ENCODE assay signal across 11 mouse cellular contexts in genomic region chr19:47526239-47526986, GRCm38 (mm10). TPM values are rescaled to one million over a fixed set of nuclear protein-coding genes. Genes with fewer than 3 reads are reported as not detected.
DNase-seq lines count a peak whose midpoint lies in the region; ATAC-seq and TF ChIP-seq lines count a peak whose summit lies in the region.
"Had no signal": no experiment of that assay in that cellular context is flagged by ENCODE, and none has a peak within 500 bp of the region (broad histone marks: within the 10 kb centered on the region; RNA-seq: fewer than 3 reads in every experiment).

No protein-coding gene starts in this region.

- H3K4me3 ChIP-seq in layer of hippocampus, adult 2 months, result no peak overlapping the region
- no peak overlapping the region for H3K4me3 ChIP-seq in heart, embryonic 16.5 days (ENCODE audit: low read length)
- no peak overlapping the region for H3K4me3 ChIP-seq in stomach, embryonic 16.5 days (replicated peaks; ENCODE audit: low read length)
- no peak overlapping the region for H3K4me3 ChIP-seq in forebrain, embryonic 14.5 days (ENCODE audit: low read depth, low read length)

- 0 out of 2 replicates have a peak overlapping the region, but pooled peaks have one; percentile 22 for H3K9ac ChIP-seq in heart, embryonic 16.5 days (ENCODE audit: low read length)
- H3K9ac ChIP-seq in stomach, embryonic 16.5 days (ENCODE audit: low read length), result no peak overlapping the region
- H3K9ac ChIP-seq in forebrain, embryonic 14.5 days (ENCODE audit: low read length), result no peak overlapping the region

- no peaks in the 10 kb centered on the region for H3K4me1 ChIP-seq in heart, embryonic 16.5 days (ENCODE audit: control insufficient read depth, insufficient read depth, low read length)
- H3K4me1 ChIP-seq in stomach, embryonic 16.5 days (ENCODE audit: control insufficient read depth, insufficient read depth, low read length), result no peaks in the 10 kb centered on the region
- H3K4me1 ChIP-seq in forebrain, embryonic 14.5 days (ENCODE audit: control insufficient read depth, insufficient read depth, low read length), result no peaks in the 10 kb centered on the region

- peak overlapping the region; percentile 32; the same call in 1 of the 2 replicates for H3K27ac ChIP-seq in layer of hippocampus, adult 2 months
- H3K27ac ChIP-seq in heart, embryonic 16.5 days (ENCODE audit: low read length), result no peak overlapping the region
- H3K27ac ChIP-seq in stomach, embryonic 16.5 days (ENCODE audit: low read length), result peak overlapping the region; percentile 25
- H3K27ac ChIP-seq in forebrain, embryonic 14.5 days (ENCODE audit: low read depth, low read length), result no peak overlapping the region
- H3K27ac ChIP-seq: macrophage had no signal

- H3K4me2 ChIP-seq in heart, embryonic 16.5 days (ENCODE audit: low read depth, low read length), result no peak overlapping the region
- no peak overlapping the region for H3K4me2 ChIP-seq in stomach, embryonic 16.5 days (ENCODE audit: low read depth, low read length)
- H3K4me2 ChIP-seq in forebrain, embryonic 14.5 days (ENCODE audit: low read length), result no peak overlapping the region

- no peaks in the 10 kb centered on the region for H3K27me3 ChIP-seq in heart, embryonic 16.5 days (ENCODE audit: control insufficient read depth, insufficient read depth, low read length)
- H3K27me3 ChIP-seq in stomach, embryonic 16.5 days (ENCODE audit: control insufficient read depth, insufficient read depth, low read length), result no peaks in the 10 kb centered on the region
- no peaks in the 10 kb centered on the region for H3K27me3 ChIP-seq in forebrain, embryonic 14.5 days (replicated peaks; ENCODE audit: control insufficient read depth, insufficient read depth, low read length)

- peak; percentile 28 for ATAC-seq in activated CD4-positive, CD25-positive, alpha-beta regulatory T cell, adult 4 months
- no peak for ATAC-seq in heart, embryonic 16.5 days (replicated peaks; ENCODE audit: extremely low read depth, insufficient read depth, low FRiP score)
- no peak for ATAC-seq in stomach, embryonic 16.5 days (ENCODE audit: insufficient read depth, low FRiP score)
- no peak for ATAC-seq in forebrain, embryonic 14.5 days

- no peak for TF ChIP-seq CTCF in layer of hippocampus, adult 2 months (conservative IDR thresholded peaks at IDR 0.05)

- no peak for DNase-seq in layer of hippocampus, adult 2 months (ENCODE audit: low spot score in 2 of 2)
- DNase-seq in layer of hippocampus, postnatal 14 days (ENCODE audit: low spot score in 2 of 2), result no peak
- DNase-seq in c-Kit-positive CD71-positive TER-119-positive erythroid progenitor cells, embryonic 14.5 days (ENCODE audit: low spot score), result no peak
- DNase-seq in forebrain, embryonic 14.5 days (ENCODE audit: low spot score), result no peak
- DNase-seq in layer of hippocampus, adult 11-12 months (ENCODE audit: low spot score), result no peak
- DNase-seq: cerebellum, postnatal 36 days; layer of hippocampus, postnatal 36 days had no signal

- H3K9me3 ChIP-seq in heart, embryonic 16.5 days (replicated peaks; ENCODE audit: control insufficient read depth, low read length), result no peaks in the 10 kb centered on the region
- no peaks in the 10 kb centered on the region for H3K9me3 ChIP-seq in stomach, embryonic 16.5 days (replicated peaks; ENCODE audit: control insufficient read depth, low read length)
- no peaks in the 10 kb centered on the region for H3K9me3 ChIP-seq in forebrain, embryonic 14.5 days (replicated peaks; ENCODE audit: control insufficient read depth, low read length)

- WGBS in heart, embryonic 16.5 days, result 55% methylated on average over 21 of the region's 21 CpGs
- 63% methylated on average over 21 of the region's 21 CpGs for WGBS in stomach, embryonic 16.5 days
- 84% methylated on average over 21 of the region's 21 CpGs for WGBS in forebrain, embryonic 14.5 days

- H3K36me3 ChIP-seq in heart, embryonic 16.5 days (ENCODE audit: control insufficient read depth, insufficient read depth), result peaks cover 15% of the 10 kb centered on the region
- H3K36me3 ChIP-seq in stomach, embryonic 16.5 days (ENCODE audit: control insufficient read depth, insufficient read depth, low read length), result peaks cover 9% of the 10 kb centered on the region; the same call in 1 of the 2 replicates
- peaks cover 35% of the 10 kb centered on the region for H3K36me3 ChIP-seq in forebrain, embryonic 14.5 days (ENCODE audit: control insufficient read depth, insufficient read depth, low read length)

RNA-seq across cellular contexts. Expression of gene Stn1, which starts 10.9 kb away (rescaled TPM):
- total RNA-seq in layer of hippocampus, adult 2 months (2021), result 10 to 100 TPM; 22.6 to 23.8 TPM
- total RNA-seq in layer of hippocampus, postnatal 14 days (2021), result 10 to 100 TPM; 18.5 to 21.1 TPM
- 10 to 100 TPM; 29.5 to 38.1 TPM for polyA plus RNA-seq in activated CD4-positive, CD25-positive, alpha-beta regulatory T cell, adult 4 months (2017; shearing (Covaris generic))
- 37.3 and 38.5 TPM in 2 replicates for polyA plus RNA-seq in heart, embryonic 16.5 days (2015; fragmentation: Nextera tagmentation; extraction: Ambion mirVana)
- 49.7 and 55.4 TPM in 2 replicates for polyA plus RNA-seq in stomach, embryonic 16.5 days (2015; fragmentation: Nextera tagmentation; extraction: Ambion mirVana)
- polyA plus RNA-seq in forebrain, embryonic 14.5 days (2014; fragmentation: Nextera tagmentation; extraction: Ambion mirVana), result 39.0 and 41.6 TPM in 2 replicates

RNA-seq across cellular contexts. Expression of gene Slk, which starts 53.1 kb away (rescaled TPM):
- total RNA-seq in layer of hippocampus, adult 2 months (2021), result 10 to 100 TPM; 63.7 to 69.4 TPM
- total RNA-seq in layer of hippocampus, postnatal 14 days (2021), result 10 to 100 TPM; 56.5 to 60.7 TPM
- 10 to 100 TPM; 15.1 to 16.2 TPM for polyA plus RNA-seq in activated CD4-positive, CD25-positive, alpha-beta regulatory T cell, adult 4 months (2017; shearing (Covaris generic))
- 12.5 and 13.0 TPM in 2 replicates for polyA plus RNA-seq in heart, embryonic 16.5 days (2015; fragmentation: Nextera tagmentation; extraction: Ambion mirVana)
- 18.0 and 18.8 TPM in 2 replicates for polyA plus RNA-seq in stomach, embryonic 16.5 days (2015; fragmentation: Nextera tagmentation; extraction: Ambion mirVana)
- polyA plus RNA-seq in forebrain, embryonic 14.5 days (2014; fragmentation: Nextera tagmentation; extraction: Ambion mirVana), result 8.2 and 8.5 TPM in 2 replicates

Comparison
In these comparisons a context has a peak if more than half of its experiments do, and no peak if none do; other contexts are left out.
1. H3K27ac ChIP-seq: peak in layer of hippocampus, adult 2 months (single experiment) and stomach, embryonic 16.5 days (single experiment); none in heart, embryonic 16.5 days (single experiment) and forebrain, embryonic 14.5 days (single experiment).